Mouse (Mus musculus) E14TG2a.4 (cell line): Measurements from ENCODE around the gene Trim67.

Experiments
- H3K27me3 ChIP-seq: 2 replicates; pipeline ENCODE4 v1.6.1; 2014; ENCODE audit warnings: low read length, control low read depth; ENCODE audit not compliant: insufficient read depth
- H3K36me3 ChIP-seq: 2 replicates; pipeline ENCODE4 v1.6.1; 2014; ENCODE audit warnings: low read length, control low read depth; ENCODE audit not compliant: insufficient read depth
- H3K4me1 ChIP-seq: replicated peaks from 2 replicates; pipeline ENCODE4 v1.6.1; 2014; ENCODE audit warnings: low read depth, low read length, control low read depth
- H3K4me3 ChIP-seq: replicated peaks from 2 replicates; pipeline ENCODE4 v1.5.1; 2014; ENCODE audit warnings: mild to moderate bottlenecking, low read length
- H3K9me3 ChIP-seq: 2 replicates; pipeline ENCODE4 v1.6.1; 2014; ENCODE audit warnings: low read length, control low read depth
- CTCF ChIP-seq: conservative IDR thresholded peaks from 2 replicates; pipeline ENCODE4 v1.5.1; 2014; ENCODE audit warnings: low read length
- NANOG ChIP-seq: IDR thresholded peaks from 2 replicates; pipeline ENCODE4 v1.6.1; 2014; ENCODE audit warnings: borderline replicate concordance, low read length, mixed read lengths
- POU5F1 ChIP-seq: IDR thresholded peaks from 2 replicates; pipeline ENCODE4 v1.6.1; 2014; ENCODE audit warnings: low read length, borderline replicate concordance

The Trim67 gene

GRCm38 (mm10) chr8:124803824-124804702, 11.2 kb downstream of the Trim67 start:
- peaks cover 6% of the 10 kb centered on the region; the same call in 1 of the 2 replicates for H3K27me3 ChIP-seq
- H3K36me3 ChIP-seq: no peaks in the 10 kb centered on the region

GRCm38 (mm10) chr8:124805990-124806389, 13.1 kb downstream of the Trim67 start:
- no peaks in the 10 kb centered on the region for H3K36me3 ChIP-seq
- H3K4me3 ChIP-seq: no peak overlapping the region
- peaks cover 6% of the 10 kb centered on the region; the same call in 1 of the 2 replicates for H3K27me3 ChIP-seq
- TF ChIP-seq NANOG (no peak), POU5F1 (no peak), CTCF (no peak)
- H3K4me1 ChIP-seq: peaks cover 48% of the 10 kb centered on the region
- H3K9me3 ChIP-seq: no peaks in the 10 kb centered on the region

More at GRCm38 (mm10) chr8:124803824-124804702, 11.2 kb downstream of the Trim67 start:
- Histone ChIP-seq H3K4me1 (peaks cover 52% of the 10 kb centered on the region), H3K9me3 (no peaks in the 10 kb centered on the region), H3K4me3 (no peak overlapping the region)
- TF ChIP-seq NANOG (no peak), POU5F1 (no peak), CTCF (no peak)

DNA sequence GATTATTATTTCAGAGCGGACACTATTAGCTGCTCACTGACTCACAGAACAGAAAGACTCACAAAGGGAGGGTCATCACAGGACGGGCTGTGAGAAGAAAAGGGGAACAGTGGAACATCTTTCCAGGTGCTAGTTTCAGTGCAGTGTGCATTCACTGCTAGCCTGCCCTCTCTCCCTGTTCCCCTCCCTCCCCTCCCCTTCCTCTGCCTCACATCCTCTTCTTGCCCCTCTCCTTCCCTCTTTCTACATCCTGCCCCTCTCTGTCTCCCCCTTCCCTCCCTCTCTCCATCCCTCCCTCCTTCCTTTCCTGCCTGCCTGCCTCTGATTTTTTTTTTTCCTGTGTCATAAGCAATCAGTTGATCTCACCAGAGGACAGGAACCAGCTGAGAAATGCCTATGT, 16.5 kb downstream of the Trim67 start:
- Histone ChIP-seq H3K36me3 (no peaks in the 10 kb centered on the region), H3K4me1 (peaks cover 17% of the 10 kb centered on the region), H3K4me3 (no peak overlapping the region), H3K27me3 (peaks cover 4% of the 10 kb centered on the region; the same call in 1 of the 2 replicates), H3K9me3 (no peaks in the 10 kb centered on the region)
- TF ChIP-seq CTCF (no peak), NANOG (no peak), POU5F1 (no peak)

DNA sequence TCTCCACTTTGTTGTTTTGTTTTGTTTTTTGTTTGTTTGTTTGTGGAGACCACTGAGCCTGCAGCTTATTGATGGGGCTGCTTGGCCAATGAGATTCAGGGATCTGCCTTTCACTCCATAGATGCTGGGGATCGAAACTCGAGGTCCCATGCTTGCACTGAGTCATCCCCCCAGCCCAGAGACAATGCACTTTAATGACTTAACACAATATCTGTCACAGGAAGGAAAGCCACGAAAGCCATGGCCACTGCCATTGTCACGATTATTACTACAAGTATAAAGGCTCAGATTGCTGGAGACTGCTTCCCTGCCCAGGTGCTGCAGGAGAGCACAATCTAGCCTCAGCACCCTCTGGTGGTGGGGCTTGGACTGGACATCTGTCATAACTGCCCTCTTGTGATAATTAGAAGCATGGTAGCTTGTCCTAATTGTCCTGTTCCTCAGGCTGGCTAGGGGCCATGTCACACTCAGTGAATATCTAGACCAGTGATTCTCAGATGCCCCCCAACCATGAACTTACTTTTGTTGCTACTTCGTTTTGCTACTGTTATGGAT, 17.2 kb downstream of the Trim67 start:
- Histone ChIP-seq H3K4me1 (peaks cover 14% of the 10 kb centered on the region), H3K27me3 (0 out of 2 replicates have a peak, but pooled peaks cover 2% of the 10 kb centered on the region), H3K4me3 (no peak overlapping the region), H3K36me3 (no peaks in the 10 kb centered on the region), H3K9me3 (no peaks in the 10 kb centered on the region)
- TF ChIP-seq CTCF (peak; percentile 33), POU5F1 (no peak)

- H3K27me3 ChIP-seq: 0 out of 2 replicates have a peak, but pooled peaks cover 2% of the 10 kb centered on the region
- TF ChIP-seq POU5F1 (no peak), NANOG (no peak)
- no peaks in the 10 kb centered on the region for H3K36me3 ChIP-seq
- H3K4me1 ChIP-seq: peaks cover 14% of the 10 kb centered on the region
- H3K9me3 ChIP-seq: no peaks in the 10 kb centered on the region
- no peak overlapping the region for H3K4me3 ChIP-seq
Observed at GRCm38 (mm10) chr8:124810689-124811394, 17.9 kb downstream of the Trim67 start.

DNA sequence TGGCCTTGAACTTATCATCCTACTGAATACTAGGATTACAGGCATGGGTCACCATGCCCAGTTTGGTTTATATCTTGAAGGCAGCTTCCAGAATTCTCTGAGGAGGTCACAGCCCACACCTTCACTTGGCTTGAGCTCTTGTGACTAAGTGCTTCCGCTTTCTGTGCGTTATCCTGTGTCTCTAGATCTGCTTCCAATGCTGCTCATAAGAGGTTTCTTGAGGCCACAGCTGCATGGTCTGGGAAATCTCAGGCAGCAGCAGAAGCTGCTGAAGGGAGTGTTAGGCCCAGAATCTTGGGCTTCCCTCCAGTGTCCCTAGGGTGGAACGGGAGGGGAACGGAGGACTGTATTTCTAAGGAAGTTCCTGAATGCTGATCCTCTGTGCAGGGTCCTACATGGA, 20.4 kb downstream of the Trim67 start:
- H3K4me1 ChIP-seq: peaks cover 14% of the 10 kb centered on the region
- peaks cover 10% of the 10 kb centered on the region for H3K9me3 ChIP-seq
- no peaks in the 10 kb centered on the region for H3K27me3 ChIP-seq
- H3K36me3 ChIP-seq: peaks cover 7% of the 10 kb centered on the region; the same call in 1 of the 2 replicates
- TF ChIP-seq NANOG (no peak), POU5F1 (no peak), CTCF (no peak)
- H3K4me3 ChIP-seq: no peak overlapping the region

- peaks cover 7% of the 10 kb centered on the region; the same call in 1 of the 2 replicates for H3K36me3 ChIP-seq
- peaks cover 16% of the 10 kb centered on the region; the same call in 1 of the 2 replicates for H3K27me3 ChIP-seq
- no peak overlapping the region for H3K4me3 ChIP-seq
- H3K4me1 ChIP-seq: peaks cover 4% of the 10 kb centered on the region
- H3K9me3 ChIP-seq: peaks cover 10% of the 10 kb centered on the region
- TF ChIP-seq CTCF (no peak), POU5F1 (no peak), NANOG (no peak)
Observed at GRCm38 (mm10) chr8:124815870-124816269, 23.0 kb downstream of the Trim67 start.

GRCm38 (mm10) chr8:124816866-124817265, 24.0 kb downstream of the Trim67 start:
- peaks cover 17% of the 10 kb centered on the region; the same call in 1 of the 2 replicates for H3K27me3 ChIP-seq
- peaks cover 10% of the 10 kb centered on the region for H3K9me3 ChIP-seq
- peaks cover 7% of the 10 kb centered on the region; the same call in 1 of the 2 replicates for H3K36me3 ChIP-seq
- H3K4me1 ChIP-seq: no peaks in the 10 kb centered on the region
- no peak overlapping the region for H3K4me3 ChIP-seq
- no peak for TF ChIP-seq POU5F1
- TF ChIP-seq CTCF: no peak
- TF ChIP-seq NANOG: no peak
